Mouse (Mus musculus): ENCODE measurements around the gene Shisa6. TPM values are rescaled to one million over a fixed set of nuclear protein-coding genes. Genes with fewer than 3 reads are reported as not detected.

The Shisa6 gene
- 0.04 and 0.06 TPM in 2 replicates for polyA plus RNA-seq (2015; fragmentation: Nextera tagmentation; extraction: Ambion mirVana)

DNA sequence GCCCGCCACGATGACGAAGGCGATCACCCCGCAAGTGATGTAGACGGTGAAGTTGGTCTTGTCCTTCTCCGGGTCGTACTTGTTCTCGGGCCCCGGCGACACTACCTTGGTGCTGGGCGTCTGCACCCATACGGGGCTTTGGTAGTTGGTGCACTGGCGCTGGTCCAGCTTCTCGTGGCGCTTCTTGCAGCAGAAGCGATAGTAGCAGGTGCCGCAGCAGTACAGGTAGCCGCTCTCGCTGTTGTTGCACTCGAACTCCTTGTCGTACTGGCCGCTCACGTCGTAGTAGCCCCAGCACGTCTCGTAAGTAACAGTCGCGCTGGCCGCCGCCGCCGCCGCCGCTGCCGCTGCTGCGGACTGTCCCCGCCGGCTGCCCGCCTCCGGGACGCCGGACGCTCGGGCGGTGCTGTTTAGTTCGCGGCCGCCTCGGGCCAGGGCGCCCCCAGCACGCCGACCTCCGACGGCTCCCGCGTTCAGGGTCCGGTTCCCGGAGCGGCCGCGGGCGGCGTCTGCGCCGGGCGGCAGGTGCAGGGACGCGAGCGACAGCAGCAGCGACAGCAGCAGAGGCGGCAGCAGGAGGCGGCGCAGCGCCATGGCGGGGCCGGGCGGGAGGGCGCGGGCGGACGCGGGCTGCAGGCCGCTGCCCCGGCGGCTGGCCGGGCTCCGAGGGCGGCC, at the start of gene Shisa6:
Gene Shisa6 (minus strand): TSS at position 594 of the 675 bp plus-strand sequence.

DNA sequence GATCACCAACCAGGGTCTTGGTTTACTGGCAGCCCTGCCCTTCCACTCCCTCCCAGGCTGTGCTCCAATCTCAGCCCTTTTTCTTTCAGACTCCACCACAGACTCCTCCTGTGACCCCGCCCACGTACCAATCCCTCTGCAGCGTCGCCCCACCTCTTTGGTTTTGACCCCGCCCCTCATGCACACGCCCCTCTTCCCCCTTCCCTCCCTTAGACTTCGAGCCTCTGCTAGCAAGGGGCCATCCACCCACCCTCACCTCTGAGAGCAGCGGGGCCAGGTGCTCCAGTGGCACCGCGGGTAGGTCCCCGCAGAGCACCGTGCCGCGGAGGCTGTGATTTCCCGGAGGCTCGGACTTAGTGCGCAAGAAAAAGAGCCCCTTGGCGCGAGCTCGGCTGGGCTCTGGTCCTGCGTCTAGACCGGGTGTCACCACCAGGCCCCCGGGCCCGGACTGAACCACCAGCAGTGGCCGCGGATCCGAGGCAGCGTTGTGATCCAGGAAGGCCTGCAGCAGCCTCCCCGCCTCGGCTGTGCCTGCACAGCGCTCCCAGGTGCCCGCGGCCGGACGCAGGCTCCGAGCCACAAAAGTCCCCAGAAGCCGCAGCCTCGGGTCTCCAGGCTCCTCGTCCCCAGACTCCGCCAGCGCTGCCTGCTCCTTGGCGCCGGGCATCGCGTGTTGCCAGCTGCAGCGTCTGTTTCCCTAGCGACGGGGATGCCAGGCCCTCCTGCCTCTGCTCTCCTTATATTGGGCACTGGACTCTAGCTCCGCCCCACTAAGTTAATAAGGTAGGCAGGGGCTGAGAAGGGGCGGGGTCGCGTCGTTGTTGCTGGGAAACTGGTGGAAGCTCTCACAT, 357.7 kb downstream of the Shisa6 start, which contains the start of gene Dnah9:
Gene Dnah9 (minus strand): TSS at position 751 of the 851 bp plus-strand sequence.

